Mouse (Mus musculus) heart, postnatal 0 days (tissue): ENCODE measurements around the gene Trmt112. TPM values are rescaled to one million over a fixed set of nuclear protein-coding genes. Genes with fewer than 3 reads are reported as not detected.
"Not testable (repeated sequence)": the region's sequence is repeated elsewhere in the genome, so short reads cannot be mapped to it uniquely, and the experiment has no call there.

Experiments used
- ATAC-seq: fragments of 200-750 bp; cut with Nextera tagmentation; 2 replicates; pipeline ENCODE4 v1.8.0; 2017; ENCODE audit warnings: low read depth, moderate number of reproducible peaks, moderate library complexity; ENCODE audit not compliant: insufficient read depth
- DNase-seq: peaks from one replicate; pipeline ENCODE4 v3.0.0-alpha.2; 2016; ENCODE audit warnings: low spot score
- H3K27ac ChIP-seq: fragments of 300-500 bp; sonication (generic); 2 replicates; pipeline ENCODE4 v1.5.1; 2014; ENCODE audit warnings: low read depth, mild to moderate bottlenecking
- H3K27me3 ChIP-seq: fragments of 300-500 bp; sonication (generic); 2 replicates; pipeline ENCODE4 v1.6.1; 2014; ENCODE audit warnings: low read length, mixed read lengths; ENCODE audit not compliant: control insufficient read depth, insufficient read depth
- H3K36me3 ChIP-seq: fragments of 300-500 bp; sonication (generic); replicated peaks from 2 replicates; pipeline ENCODE4 v1.6.1; 2014; ENCODE audit warnings: low read length, mixed read lengths; ENCODE audit not compliant: control insufficient read depth, insufficient read depth
- H3K4me1 ChIP-seq: fragments of 300-500 bp; sonication (generic); 2 replicates; pipeline ENCODE4 v1.6.1; 2014; ENCODE audit warnings: antibody characterized with exemption; ENCODE audit not compliant: control insufficient read depth, insufficient read depth
- H3K4me2 ChIP-seq: fragments of 300-500 bp; sonication (generic); 2 replicates; pipeline ENCODE4 v1.6.1; 2014; ENCODE audit warnings: low read depth, mild to moderate bottlenecking, low read length, moderate library complexity
- H3K4me3 ChIP-seq: fragments of 300-500 bp; sonication (generic); 2 replicates; pipeline ENCODE4 v1.5.1; 2014; ENCODE audit warnings: low read depth, low read length
- H3K9ac ChIP-seq: fragments of 300-500 bp; sonication (generic); replicated peaks from 2 replicates; pipeline ENCODE4 v1.6.1; 2014; ENCODE audit warnings: low read depth, low read length, mixed read lengths
- H3K9me3 ChIP-seq: fragments of 300-500 bp; sonication (generic); replicated peaks from 2 replicates; pipeline ENCODE4 v1.6.1; 2016; ENCODE audit warnings: low read length; ENCODE audit not compliant: control insufficient read depth
- CTCF ChIP-seq: IDR thresholded peaks from 2 replicates; pipeline ENCODE4 v1.5.1; 2016; ENCODE audit warnings: antibody characterized with exemption, control low read depth, low read depth
- EP300 ChIP-seq: IDR thresholded peaks from 2 replicates; pipeline ENCODE4 v1.6.1; 2016; ENCODE audit warnings: antibody characterized with exemption, low read depth
- WGBS: fragments of 180-500 bp; shearing (Covaris S2); extraction: QIAGEN DNeasy Blood & Tissue Kit; methylation state at CpG from one replicate; pipeline ENCODE4 v1.1.7; 2014; 5-methylcytosine and 5-hydroxymethylcytosine counted together
- polyA plus RNA-seq: library from polyadenylated mRNA; unstranded; fragments of >200 nt; fragmentation: Nextera tagmentation; extraction: Ambion mirVana; gene quantifications from 2 replicates; pipeline ENCODE4 v1.2.1, GENCODE M21; 2015
- total RNA-seq: library from RNA; depleted of rRNA; stranded (reverse); fragments of >200 nt; gene quantifications from 2 replicates; pipeline ENCODE4 v1.2.3, GENCODE M21; 2014; ENCODE audit warnings: low replicate concordance

Gene Trmt112
- total and polyA plus RNA-seq, 2 experiments from 2014 or later: 57.6 to 61.9 TPM

- ATAC-seq (no peak), DNase-seq (no peak)
- H3K4me2 ChIP-seq: no peak overlapping the region
- WGBS: 51% methylated on average over 4 of the region's 4 CpGs
- H3K27me3 ChIP-seq: no peaks in the 10 kb centered on the region
- TF ChIP-seq EP300: no peak
- TF ChIP-seq CTCF: no peak
- no peaks in the 10 kb centered on the region for H3K36me3 ChIP-seq
- H3K9ac ChIP-seq: no peak overlapping the region
- H3K4me1 ChIP-seq: no peaks in the 10 kb centered on the region
- H3K4me3 ChIP-seq: no peak overlapping the region
- H3K27ac ChIP-seq: no peak overlapping the region
- H3K9me3 ChIP-seq: peaks cover 4% of the 10 kb centered on the region; the same call in 1 of the 2 replicates
These were observed 17.0 kb upstream of the Trmt112 start for GRCm38 (mm10) chr19:6892512-6892911.

- Histone ChIP-seq H3K36me3 (no peaks in the 10 kb centered on the region), H3K27me3 (no peaks in the 10 kb centered on the region), H3K4me2 (no peak overlapping the region), H3K9ac (no peak overlapping the region), H3K4me3 (no peak overlapping the region), H3K9me3 (peaks cover 4% of the 10 kb centered on the region; the same call in 1 of the 2 replicates), H3K27ac (no peak overlapping the region), H3K4me1 (no peaks in the 10 kb centered on the region)
- TF ChIP-seq EP300 (no peak), CTCF (no peak)
- ATAC-seq: no peak
- WGBS: 89% methylated on average over 14 of the region's 14 CpGs
- DNase-seq: no peak
These were observed 15.6 kb upstream of the Trmt112 start for GRCm38 (mm10) chr19:6893731-6894451.

GRCm38 (mm10) chr19:6895608-6896305 is 13.7 kb upstream of the Trmt112 start:
- not testable (repeated sequence) for H3K27ac ChIP-seq, H3K9ac ChIP-seq, ATAC-seq, H3K4me3 ChIP-seq, H3K9me3 ChIP-seq, H3K27me3 ChIP-seq, H3K36me3 ChIP-seq, H3K4me1 ChIP-seq, H3K4me2 ChIP-seq, DNase-seq
- WGBS: 67% methylated on average over 18 of the region's 18 CpGs

GRCm38 (mm10) chr19:6899641-6900040 is 9.9 kb upstream of the Trmt112 start:
- H3K36me3 ChIP-seq: 0 out of 2 replicates have a peak, but pooled peaks cover under 1% of the 10 kb centered on the region
- H3K4me1 ChIP-seq: no peaks in the 10 kb centered on the region
- H3K27ac ChIP-seq: no peak overlapping the region
- no peaks in the 10 kb centered on the region for H3K27me3 ChIP-seq
- no peak for DNase-seq
- 82% methylated on average over 4 of the region's 4 CpGs for WGBS
- ATAC-seq: no peak
- H3K4me3 ChIP-seq: no peak overlapping the region
- no peak for TF ChIP-seq EP300
- no peak for TF ChIP-seq CTCF
- H3K9me3 ChIP-seq: peaks cover 4% of the 10 kb centered on the region; the same call in 1 of the 2 replicates
- H3K4me2 ChIP-seq: no peak overlapping the region
- H3K9ac ChIP-seq: no peak overlapping the region

GRCm38 (mm10) chr19:6903031-6903430 is 6.5 kb upstream of the Trmt112 start:
- TF ChIP-seq CTCF (no peak), EP300 (no peak)
- peaks cover 24% of the 10 kb centered on the region for H3K36me3 ChIP-seq
- 88% methylated on average over 1 of the region's 1 CpGs for WGBS
- H3K27ac ChIP-seq: no peak overlapping the region
- no peak overlapping the region for H3K4me2 ChIP-seq
- DNase-seq (no peak), ATAC-seq (no peak)
- H3K9ac ChIP-seq: no peak overlapping the region
- H3K27me3 ChIP-seq: no peaks in the 10 kb centered on the region
- no peaks in the 10 kb centered on the region for H3K9me3 ChIP-seq
- H3K4me3 ChIP-seq: no peak overlapping the region
- H3K4me1 ChIP-seq: peaks cover 5% of the 10 kb centered on the region; the same call in 1 of the 2 replicates

GRCm38 (mm10) chr19:6904846-6905245 is 4.7 kb upstream of the Trmt112 start:
- Histone ChIP-seq H3K4me1 (peaks cover 12% of the 10 kb centered on the region), H3K4me2 (no peak overlapping the region), H3K9me3 (no peaks in the 10 kb centered on the region), H3K4me3 (no peak overlapping the region), H3K27ac (no peak overlapping the region), H3K9ac (no peak overlapping the region), H3K36me3 (peaks cover 24% of the 10 kb centered on the region), H3K27me3 (no peaks in the 10 kb centered on the region)
- DNase-seq: no peak
- ATAC-seq: no peak
- TF ChIP-seq CTCF (no peak), EP300 (no peak)
- 74% methylated on average over 2 of the region's 2 CpGs for WGBS
